Mouse (Mus musculus): ENCODE measurements around the gene Map2.

DNA sequence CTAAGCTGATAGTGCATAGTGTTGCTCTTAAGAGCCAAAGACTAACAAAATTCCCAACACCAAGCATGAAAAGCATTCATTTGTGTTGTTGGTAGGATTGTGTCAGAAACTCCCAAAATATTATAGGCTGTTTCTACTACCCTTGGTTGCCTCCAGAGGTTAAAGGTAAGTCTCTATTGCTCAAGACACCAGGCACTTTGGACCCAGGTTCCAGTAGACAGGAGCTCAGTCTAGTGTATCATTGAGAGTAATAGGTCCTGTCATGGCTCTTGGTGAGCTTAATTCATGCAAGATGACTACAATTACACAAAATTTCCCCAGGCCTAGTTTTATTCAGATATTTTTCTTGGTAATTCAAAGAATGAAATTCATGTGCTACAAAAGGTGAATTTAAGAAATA, 176.3 kb downstream of the Map2 start:
- TF ChIP-seq CTCF (IDR thresholded peaks at IDR 0.05; ENCODE audit: low read depth, low read length), result no peak
- TF ChIP-seq TAL1 (conservative IDR thresholded peaks at IDR 0.05; ENCODE audit: low read depth, low read length), result no peak
- no peak for TF ChIP-seq POLR2AphosphoS5 (IDR thresholded peaks at IDR 0.05; ENCODE audit: insufficient replicate concordance, low read depth, low read length)

Measured in G1E (cell line).